Mouse (Mus musculus) layer of hippocampus, adult 18-20 months (tissue): ENCODE measurements around the gene Speer3. TPM values are rescaled to one million over a fixed set of nuclear protein-coding genes. Genes with fewer than 3 reads are reported as not detected.
"Not testable (repeated sequence)": the region's sequence is repeated elsewhere in the genome, so short reads cannot be mapped to it uniquely, and the experiment has no call there.

Source experiments
- DNase-seq, 2 experiments: peaks; one replicate each; pipeline ENCODE4 v3.0.0; 2022; ENCODE audit warnings: low spot score in 2 of 2
- long read RNA-seq: library from polyadenylated mRNA; stranded (forward); transcript quantifications from one replicate; pipeline ENCODE4 v2.0.0, GENCODE M21; 2021
- total RNA-seq, 2 experiments: library from RNA; stranded (reverse); gene quantifications; 2 replicates each; pipeline ENCODE4 v1.2.3; 2021

Speer3 gene
- not detected for total RNA-seq
- long read RNA-seq = 0 reads

DNA sequence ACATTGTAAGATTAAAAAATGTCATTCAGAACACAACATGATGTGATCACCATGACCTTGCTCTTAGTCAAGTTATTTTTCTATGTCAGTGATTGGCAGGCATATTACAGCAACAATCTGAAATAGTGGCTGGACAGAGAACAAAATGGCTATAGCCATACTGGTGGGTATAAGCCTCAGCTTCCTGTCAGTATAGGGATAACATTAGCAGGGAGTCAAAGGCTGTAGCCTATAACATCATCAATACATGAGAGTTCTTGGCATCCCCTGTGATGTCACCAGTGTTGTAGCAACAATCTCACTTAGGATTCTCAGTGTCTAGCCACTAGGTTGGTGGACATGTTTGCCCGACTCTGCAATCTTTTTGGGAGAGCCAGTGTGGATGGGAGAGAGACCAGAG lies at the start of gene Speer3:
Speer3 (plus strand) TSS at position 301 of the 400 bp plus-strand sequence.
- no peak for DNase-seq

DNA sequence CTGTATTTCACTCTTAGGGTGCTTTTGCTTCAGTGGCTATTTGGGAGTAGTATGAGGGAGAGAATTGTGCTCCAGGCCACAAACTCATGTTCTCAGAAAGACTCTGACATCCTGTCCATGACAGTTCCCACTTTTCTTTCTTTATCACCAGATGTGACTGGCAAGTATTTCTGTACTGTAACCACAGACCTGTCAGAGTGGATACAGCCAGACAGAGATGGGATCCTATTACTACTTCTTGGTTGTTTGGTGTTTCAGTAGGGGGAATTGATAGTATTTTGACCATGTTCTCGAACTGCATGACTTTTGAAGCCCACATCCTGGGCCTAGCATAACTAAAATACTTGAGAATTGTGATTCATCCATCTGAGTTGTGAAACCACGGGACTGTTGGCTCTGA lies 19.1 kb downstream of the Speer3 start:
- DNase-seq = not testable (repeated sequence)

DNA sequence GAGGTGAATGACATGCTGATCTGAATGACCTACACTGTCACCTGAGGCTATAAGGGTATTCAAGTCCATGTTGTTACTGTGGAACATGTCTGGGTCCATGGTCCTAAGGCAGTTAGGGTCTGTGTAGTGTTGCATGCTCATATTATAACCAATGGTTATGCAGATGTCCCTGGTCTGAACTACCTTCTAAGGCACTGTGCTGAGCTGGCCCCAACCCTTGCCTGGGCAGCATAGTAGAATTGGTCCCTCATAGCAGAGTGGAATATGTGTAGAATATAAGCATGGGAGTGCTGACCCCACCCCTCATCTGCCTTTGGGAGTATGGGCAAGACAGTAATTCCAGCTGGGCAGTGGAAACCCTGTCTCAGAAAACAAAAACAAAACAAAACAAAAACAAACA lies 33.7 kb downstream of the Speer3 start:
- no peak for DNase-seq

DNA sequence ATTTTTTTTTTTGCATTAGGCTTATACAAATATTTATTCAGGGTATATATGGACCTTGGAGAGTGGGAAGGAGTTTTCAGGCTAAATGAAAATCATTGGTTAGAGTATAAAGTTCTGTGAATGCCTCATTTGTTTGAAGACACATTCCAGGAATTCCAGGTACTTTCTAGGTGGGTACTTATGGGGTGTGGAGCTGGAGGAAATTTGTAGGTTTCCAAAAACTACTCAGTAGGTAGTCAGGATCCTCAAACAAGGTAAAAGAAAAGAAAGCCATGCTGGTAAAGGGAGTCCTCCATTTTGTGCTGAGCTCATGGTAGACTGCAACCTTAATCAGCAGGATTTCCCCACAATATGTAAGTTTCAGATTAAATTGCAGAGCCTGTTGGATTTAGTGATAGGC lies 35.3 kb downstream of the Speer3 start:
- DNase-seq = no peak

DNA sequence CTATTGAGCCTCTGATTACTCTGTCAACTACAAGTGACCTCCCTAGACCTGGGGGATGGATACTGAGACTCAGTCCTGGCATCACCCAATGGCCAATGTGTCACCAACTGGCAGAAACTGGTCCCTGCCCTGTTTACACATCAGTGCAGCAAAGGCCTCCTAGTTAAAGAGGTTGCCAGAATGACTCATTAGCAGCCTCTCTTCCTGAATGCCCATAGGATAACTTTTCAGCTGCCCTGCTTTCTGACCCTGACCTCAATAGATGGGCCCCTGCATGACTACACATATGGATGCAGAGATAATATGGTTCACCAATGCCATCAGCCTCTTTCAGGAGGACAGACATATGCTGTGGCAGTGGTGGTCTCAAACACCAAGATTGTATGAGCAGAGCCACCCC lies 52.9 kb downstream of the Speer3 start:
- no peak for DNase-seq

Other genes starting within 250 kb of the Speer3 start
- 10 to 100 TPM; 37.2 to 38.2 TPM for gene Sema3e, start 233.7 kb downstream of the Speer3 start, total RNA-seq